Mouse (Mus musculus) C2C12 (cell line): Measurements from ENCODE around the gene Ypel3.

Experiments
- CEBPB ChIP-seq: IDR thresholded peaks from one replicate; pipeline ENCODE4 v1.6.1; 2011; ENCODE audit warnings: low read depth, mild to moderate bottlenecking, control low read depth, moderate library complexity
- CTCF ChIP-seq: IDR thresholded peaks from one replicate; pipeline ENCODE4 v1.5.1; 2011; ENCODE audit not compliant: control insufficient read depth, insufficient read depth, insufficient read length
- FOSL1 ChIP-seq: IDR thresholded peaks from one replicate; pipeline ENCODE4 v1.8.0; 2011; ENCODE audit warnings: mild to moderate bottlenecking, low read length; ENCODE audit not compliant: poor library complexity, insufficient read depth, severe bottlenecking
- MYOD1 ChIP-seq: IDR thresholded peaks from one replicate; pipeline ENCODE4 v1.6.1; 2011; ENCODE audit warnings: low read depth; ENCODE audit not compliant: control insufficient read depth, insufficient read length
- MYOG ChIP-seq: IDR thresholded peaks from one replicate; pipeline ENCODE4 v1.6.1; 2011; ENCODE audit not compliant: control insufficient read depth, insufficient read length; ENCODE audit errors: extremely low read depth
- USF1 ChIP-seq: IDR thresholded peaks from one replicate; pipeline ENCODE4 v1.6.1; 2011; ENCODE audit warnings: low read depth, mild to moderate bottlenecking, control low read depth, moderate library complexity

GRCm38 (mm10) chr7:126785056-126785455 is 8.3 kb downstream of the Ypel3 start:
- TF ChIP-seq CTCF (no peak), FOSL1 (no peak), USF1 (no peak), MYOD1 (no peak), MYOG (no peak), CEBPB (no peak)
